Mouse (Mus musculus): ENCODE data around the gene Crygn. TPM values are rescaled to one million over a fixed set of nuclear protein-coding genes. Genes with fewer than 3 reads are reported as not detected.
"Not testable (repeated sequence)": the region's sequence is repeated elsewhere in the genome, so short reads cannot be mapped to it uniquely, and the experiment has no call there.

The Crygn gene
- polyA plus RNA-seq, 1 experiment from 2014 or later: 1.7 TPM

GRCm38 (mm10) chr5:24781048-24781447 lies 23.2 kb upstream of the Crygn start:
- Histone ChIP-seq H3K9ac (ENCODE audit: low read depth, low read length) (no peak overlapping the region), H3K9me3 (ENCODE audit: control insufficient read depth, low read length) (peaks cover 7% of the 10 kb centered on the region; the same call in 1 of the 2 replicates), H3K27me3 (ENCODE audit: control insufficient read depth, insufficient read depth, low read length) (no peaks in the 10 kb centered on the region), H3K4me1 (ENCODE audit: control insufficient read depth, insufficient read depth, low read length) (0 out of 2 replicates have a peak, but pooled peaks cover 3% of the 10 kb centered on the region), H3K4me2 (replicated peaks; ENCODE audit: low read depth, low read length) (no peak overlapping the region), H3K36me3 (ENCODE audit: control insufficient read depth, insufficient read depth, low read length) (no peaks in the 10 kb centered on the region), H3K4me3 (ENCODE audit: low read length) (no peak overlapping the region), H3K27ac (ENCODE audit: low read depth, low read length) (no peak overlapping the region)
- WGBS: 37% methylated on average over 5 of the region's 5 CpGs
- no peak for ATAC-seq (ENCODE audit: low FRiP score, low TSS enrichment)

DNA sequence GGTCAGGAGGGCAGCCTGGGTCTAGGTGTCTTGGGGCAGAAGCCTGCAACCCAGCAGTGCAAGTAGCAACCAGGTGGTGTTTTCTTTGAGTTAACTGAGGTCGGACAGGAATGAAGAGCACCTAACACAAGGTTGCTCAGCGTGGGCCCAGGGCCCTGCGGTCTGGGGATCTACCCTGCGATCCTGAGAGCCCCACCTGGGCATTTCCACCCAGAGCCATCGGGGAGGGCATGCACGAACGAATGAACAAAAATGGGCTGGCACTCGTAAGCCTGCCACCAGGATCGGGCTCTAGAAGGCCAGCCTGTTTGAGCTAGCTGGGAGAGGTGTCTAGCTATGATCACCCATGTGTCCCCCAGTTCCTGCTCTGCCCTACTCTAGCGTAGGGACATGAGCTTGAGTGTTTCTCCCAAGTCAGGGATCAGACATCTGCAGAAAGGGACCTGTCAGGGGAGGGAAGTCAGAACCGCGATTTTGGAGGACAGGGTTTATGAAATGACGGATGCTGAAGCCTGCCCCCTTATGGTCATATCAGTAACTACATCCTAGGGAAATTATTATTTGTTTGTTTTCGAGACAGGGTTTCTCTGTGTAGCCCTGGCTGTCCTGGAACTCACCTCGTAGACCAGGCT lies 22.2 kb upstream of the Crygn start:
- no peak overlapping the region for H3K4me2 ChIP-seq (replicated peaks; ENCODE audit: low read depth, low read length)
- no peak overlapping the region for H3K27ac ChIP-seq (ENCODE audit: low read depth, low read length)
- H3K27me3 ChIP-seq (ENCODE audit: control insufficient read depth, insufficient read depth, low read length): no peaks in the 10 kb centered on the region
- H3K4me3 ChIP-seq (ENCODE audit: low read length): no peak overlapping the region
- ATAC-seq (ENCODE audit: low FRiP score, low TSS enrichment): peak; percentile 61; the same call in 1 of the 2 replicates
- H3K4me1 ChIP-seq (ENCODE audit: control insufficient read depth, insufficient read depth, low read length): 0 out of 2 replicates have a peak, but pooled peaks cover 3% of the 10 kb centered on the region
- H3K9ac ChIP-seq (ENCODE audit: low read depth, low read length): no peak overlapping the region
- no peaks in the 10 kb centered on the region for H3K36me3 ChIP-seq (ENCODE audit: control insufficient read depth, insufficient read depth, low read length)
- H3K9me3 ChIP-seq (ENCODE audit: control insufficient read depth, low read length): peaks cover 2% of the 10 kb centered on the region; the same call in 1 of the 2 replicates
- 47% methylated on average over 15 of the region's 15 CpGs for WGBS

- no peak overlapping the region for H3K9ac ChIP-seq (ENCODE audit: low read depth, low read length)
- no peaks in the 10 kb centered on the region for H3K27me3 ChIP-seq (ENCODE audit: control insufficient read depth, insufficient read depth, low read length)
- H3K9me3 ChIP-seq (ENCODE audit: control insufficient read depth, low read length): no peaks in the 10 kb centered on the region; the same call in 1 of the 2 replicates
- H3K4me1 ChIP-seq (ENCODE audit: control insufficient read depth, insufficient read depth, low read length): 0 out of 2 replicates have a peak, but pooled peaks cover 3% of the 10 kb centered on the region
- no peak overlapping the region for H3K4me3 ChIP-seq (ENCODE audit: low read length)
- no peak for ATAC-seq (ENCODE audit: low FRiP score, low TSS enrichment)
- no peak overlapping the region for H3K4me2 ChIP-seq (replicated peaks; ENCODE audit: low read depth, low read length)
- H3K27ac ChIP-seq (ENCODE audit: low read depth, low read length): no peak overlapping the region
- no peaks in the 10 kb centered on the region for H3K36me3 ChIP-seq (ENCODE audit: control insufficient read depth, insufficient read depth, low read length)
These were observed 21.5 kb upstream of the Crygn start for GRCm38 (mm10) chr5:24779321-24779720.

GRCm38 (mm10) chr5:24778843-24779140 lies 21.0 kb upstream of the Crygn start:
- H3K27ac ChIP-seq (ENCODE audit: low read depth, low read length): no peak overlapping the region
- no peaks in the 10 kb centered on the region; the same call in 1 of the 2 replicates for H3K9me3 ChIP-seq (ENCODE audit: control insufficient read depth, low read length)
- H3K36me3 ChIP-seq (ENCODE audit: control insufficient read depth, insufficient read depth, low read length): no peaks in the 10 kb centered on the region
- H3K4me1 ChIP-seq (ENCODE audit: control insufficient read depth, insufficient read depth, low read length): 0 out of 2 replicates have a peak, but pooled peaks cover 3% of the 10 kb centered on the region
- WGBS: 50% methylated on average over 13 of the region's 13 CpGs
- H3K9ac ChIP-seq (ENCODE audit: low read depth, low read length): no peak overlapping the region
- H3K4me3 ChIP-seq (ENCODE audit: low read length): no peak overlapping the region
- no peaks in the 10 kb centered on the region for H3K27me3 ChIP-seq (ENCODE audit: control insufficient read depth, insufficient read depth, low read length)
- peak overlapping the region; percentile 29 for H3K4me2 ChIP-seq (replicated peaks; ENCODE audit: low read depth, low read length)
- peak; percentile 61; the same call in 1 of the 2 replicates for ATAC-seq (ENCODE audit: low FRiP score, low TSS enrichment)

DNA sequence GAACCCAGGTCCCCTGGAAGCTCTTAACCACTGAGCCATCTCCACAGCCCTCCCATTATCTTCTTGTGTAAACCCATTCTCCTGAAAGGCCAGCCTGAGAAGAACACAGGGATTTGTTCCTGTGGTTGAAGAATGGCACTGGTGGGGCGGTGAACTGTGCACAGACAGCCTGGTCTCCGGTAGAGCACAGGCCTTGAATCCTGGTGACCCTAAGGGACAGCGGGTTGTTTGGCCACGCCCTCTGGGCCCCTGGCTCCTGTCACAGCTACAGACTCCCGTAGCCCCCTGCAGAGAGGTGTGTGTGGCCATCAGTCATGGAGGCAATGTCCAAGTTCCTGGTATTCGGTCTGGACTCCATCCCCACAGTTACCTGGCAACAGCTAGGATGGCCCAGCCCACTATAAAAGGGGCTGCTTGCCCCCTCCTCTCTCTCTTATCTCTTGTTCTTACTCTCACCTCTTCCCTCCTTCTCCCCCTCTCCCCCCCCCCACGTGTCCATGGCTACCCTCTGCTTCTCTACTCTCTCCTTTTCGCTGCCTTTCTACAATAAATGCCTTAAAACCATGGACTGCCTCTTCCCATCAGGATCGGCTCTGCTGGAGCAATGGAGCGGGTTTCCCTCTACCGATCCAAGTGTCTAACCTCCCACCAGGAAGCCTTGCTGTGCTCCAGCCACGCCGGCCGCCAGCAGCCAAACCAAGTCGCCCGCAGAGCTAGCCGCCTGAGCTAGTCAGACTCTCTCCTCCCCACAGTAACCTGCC lies 20.5 kb upstream of the Crygn start:
- Histone ChIP-seq H3K4me2 (replicated peaks; ENCODE audit: low read depth, low read length) (peak overlapping the region; percentile 29), H3K4me1 (ENCODE audit: control insufficient read depth, insufficient read depth, low read length) (0 out of 2 replicates have a peak, but pooled peaks cover 3% of the 10 kb centered on the region), H3K36me3 (ENCODE audit: control insufficient read depth, insufficient read depth, low read length) (no peaks in the 10 kb centered on the region), H3K9me3 (ENCODE audit: control insufficient read depth, low read length) (no peaks in the 10 kb centered on the region; the same call in 1 of the 2 replicates), H3K4me3 (ENCODE audit: low read length) (no peak overlapping the region), H3K9ac (ENCODE audit: low read depth, low read length) (no peak overlapping the region), H3K27ac (ENCODE audit: low read depth, low read length) (no peak overlapping the region), H3K27me3 (ENCODE audit: control insufficient read depth, insufficient read depth, low read length) (no peaks in the 10 kb centered on the region)
- WGBS: 28% methylated on average over 17 of the region's 17 CpGs
- ATAC-seq (ENCODE audit: low FRiP score, low TSS enrichment): peak; percentile 40; the same call in 1 of the 2 replicates

DNA sequence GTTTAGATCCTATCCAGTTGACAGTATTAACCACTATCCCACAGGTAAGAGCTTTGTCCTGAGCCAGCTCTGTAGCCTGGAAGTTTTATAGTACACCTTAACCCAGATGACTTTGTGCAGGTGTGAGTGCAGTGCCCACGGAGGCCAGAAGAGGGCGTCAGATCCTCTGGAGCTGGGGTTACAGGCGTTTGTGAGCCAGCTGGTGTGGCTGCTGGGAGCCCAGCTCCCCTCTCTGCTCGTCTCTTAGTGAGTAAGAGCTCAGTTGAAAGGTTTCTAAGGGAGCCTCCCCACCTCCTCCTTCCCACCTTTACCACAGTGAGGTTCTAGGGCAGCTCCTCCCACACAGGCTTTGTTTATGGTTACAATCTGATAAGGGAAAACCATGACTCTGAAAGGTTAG lies 18.9 kb upstream of the Crygn start:
- Histone ChIP-seq H3K9ac (ENCODE audit: low read depth, low read length) (no peak overlapping the region), H3K4me2 (replicated peaks; ENCODE audit: low read depth, low read length) (no peak overlapping the region), H3K4me3 (ENCODE audit: low read length) (no peak overlapping the region), H3K27me3 (ENCODE audit: control insufficient read depth, insufficient read depth, low read length) (no peaks in the 10 kb centered on the region), H3K9me3 (ENCODE audit: control insufficient read depth, low read length) (no peaks in the 10 kb centered on the region; the same call in 1 of the 2 replicates), H3K36me3 (ENCODE audit: control insufficient read depth, insufficient read depth, low read length) (no peaks in the 10 kb centered on the region), H3K4me1 (ENCODE audit: control insufficient read depth, insufficient read depth, low read length) (0 out of 2 replicates have a peak, but pooled peaks cover 3% of the 10 kb centered on the region), H3K27ac (ENCODE audit: low read depth, low read length) (no peak overlapping the region)
- 54% methylated on average over 4 of the region's 4 CpGs for WGBS
- no peak; the same call in 1 of the 2 replicates for ATAC-seq (ENCODE audit: low FRiP score, low TSS enrichment)

DNA sequence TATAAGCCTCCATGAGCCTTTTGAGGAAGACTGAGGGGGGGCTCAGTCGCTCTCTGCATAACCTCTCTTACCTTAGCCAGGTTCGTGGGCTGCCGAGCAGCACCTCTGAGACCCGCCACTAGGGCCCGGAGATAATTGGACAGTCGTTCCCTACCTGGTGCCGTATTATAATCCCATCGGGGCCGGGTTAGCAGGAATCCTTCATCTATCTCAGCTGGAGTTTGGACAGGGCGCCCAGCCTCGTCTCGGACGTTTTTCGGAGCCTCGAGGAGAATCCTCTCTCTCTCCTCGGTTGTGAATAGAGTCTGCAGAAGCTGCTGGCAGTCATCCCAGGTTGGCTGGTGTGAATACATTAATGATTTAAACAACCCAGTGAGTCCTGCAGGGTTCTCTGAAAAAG lies 16.7 kb upstream of the Crygn start:
- WGBS: 94% methylated on average over 16 of the region's 16 CpGs
- not testable (repeated sequence) for H3K4me3 ChIP-seq (ENCODE audit: low read length); H3K27ac ChIP-seq (ENCODE audit: low read depth, low read length); H3K4me1 ChIP-seq (ENCODE audit: control insufficient read depth, insufficient read depth, low read length); H3K9ac ChIP-seq (ENCODE audit: low read depth, low read length); H3K36me3 ChIP-seq (ENCODE audit: control insufficient read depth, insufficient read depth, low read length); H3K27me3 ChIP-seq (ENCODE audit: control insufficient read depth, insufficient read depth, low read length); ATAC-seq (ENCODE audit: low FRiP score, low TSS enrichment); H3K4me2 ChIP-seq (replicated peaks; ENCODE audit: low read depth, low read length); H3K9me3 ChIP-seq (ENCODE audit: control insufficient read depth, low read length)

- Histone ChIP-seq H3K36me3 (ENCODE audit: control insufficient read depth, insufficient read depth, low read length) (no peaks in the 10 kb centered on the region), H3K9ac (ENCODE audit: low read depth, low read length) (no peak overlapping the region), H3K27me3 (ENCODE audit: control insufficient read depth, insufficient read depth, low read length) (no peaks in the 10 kb centered on the region), H3K9me3 (ENCODE audit: control insufficient read depth, low read length) (no peaks in the 10 kb centered on the region), H3K4me1 (ENCODE audit: control insufficient read depth, insufficient read depth, low read length) (peaks cover 14% of the 10 kb centered on the region), H3K27ac (ENCODE audit: low read depth, low read length) (no peak overlapping the region), H3K4me2 (replicated peaks; ENCODE audit: low read depth, low read length) (no peak overlapping the region), H3K4me3 (ENCODE audit: low read length) (no peak overlapping the region)
- no peak for ATAC-seq (ENCODE audit: low FRiP score, low TSS enrichment)
- 75% methylated on average over 3 of the region's 3 CpGs for WGBS
These were observed 877 bp downstream of the Crygn start for GRCm38 (mm10) chr5:24756931-24757330.

DNA sequence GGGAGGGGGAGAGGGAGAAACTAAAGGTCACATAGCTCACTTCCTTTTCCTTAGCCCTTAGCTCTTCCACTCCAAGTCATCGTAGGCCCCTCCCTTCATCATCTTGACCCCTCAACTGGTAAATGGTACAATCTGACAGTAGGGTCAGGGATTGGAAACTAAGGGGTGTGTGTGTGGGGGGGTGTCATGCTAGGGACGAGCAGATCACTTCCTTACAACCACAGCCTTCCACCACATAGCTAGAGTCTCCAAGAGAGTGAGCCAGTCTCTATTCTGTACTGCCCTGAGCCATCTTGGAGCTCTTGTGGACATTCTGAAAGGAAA lies 5.7 kb downstream of the Crygn start:
- WGBS: 0% methylated on average over 2 of the region's 2 CpGs
- Histone ChIP-seq H3K4me3 (ENCODE audit: low read length) (peak overlapping the region; percentile 38), H3K36me3 (ENCODE audit: control insufficient read depth, insufficient read depth, low read length) (no peaks in the 10 kb centered on the region), H3K27me3 (ENCODE audit: control insufficient read depth, insufficient read depth, low read length) (no peaks in the 10 kb centered on the region), H3K27ac (ENCODE audit: low read depth, low read length) (peak overlapping the region; percentile 98), H3K4me2 (replicated peaks; ENCODE audit: low read depth, low read length) (peak overlapping the region; percentile 49), H3K9ac (ENCODE audit: low read depth, low read length) (no peak overlapping the region), H3K4me1 (ENCODE audit: control insufficient read depth, insufficient read depth, low read length) (peaks cover 41% of the 10 kb centered on the region), H3K9me3 (ENCODE audit: control insufficient read depth, low read length) (no peaks in the 10 kb centered on the region)
- ATAC-seq (ENCODE audit: low FRiP score, low TSS enrichment): no peak

All from kidney, embryonic 14.5 days (tissue).